Mouse (Mus musculus): ENCODE measurements around the gene Oasl1. TPM values are rescaled to one million over a fixed set of nuclear protein-coding genes. Genes with fewer than 3 reads are reported as not detected.
"Not testable (repeated sequence)": the region's sequence is repeated elsewhere in the genome, so short reads cannot be mapped to it uniquely, and the experiment has no call there.

Gene Oasl1
- polyA plus RNA-seq, 1 experiment from 2014 or later, result not detected

GRCm38 (mm10) chr5:114935838-114936237, 12.8 kb downstream of the Oasl1 start:
- DNase-seq (ENCODE audit: low spot score), result no peak
- H3K27ac ChIP-seq, result no peak overlapping the region
- H3K4me3 ChIP-seq, result no peak overlapping the region
- H3K4me1 ChIP-seq, result no peaks in the 10 kb centered on the region
- H3K27me3 ChIP-seq (ENCODE audit: insufficient read depth, poor library complexity, severe bottlenecking), result no peaks in the 10 kb centered on the region
- H3K36me3 ChIP-seq, result no peaks in the 10 kb centered on the region
- no peaks in the 10 kb centered on the region for H3K9me3 ChIP-seq
- 26% methylated on average over 3 of the region's 3 CpGs for WGBS

DNA sequence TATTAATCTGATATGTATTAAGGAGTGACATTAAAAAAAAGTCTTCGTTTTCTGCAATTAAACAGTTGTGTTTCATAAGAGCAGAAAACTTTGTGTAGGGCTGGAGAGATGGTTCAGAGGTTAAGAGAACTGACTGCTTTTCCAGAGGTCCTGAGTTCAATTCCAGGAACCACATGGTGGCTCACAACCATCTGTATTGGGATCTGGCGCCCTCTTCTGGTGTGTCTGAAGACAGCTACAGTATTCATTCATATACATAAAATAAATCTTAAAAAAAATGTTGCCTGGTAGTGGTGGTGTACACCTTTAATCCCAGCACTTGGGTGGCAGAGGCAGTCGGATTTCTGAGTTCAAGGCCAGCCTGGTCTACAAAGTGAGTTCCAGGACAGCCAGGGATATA, 18.1 kb downstream of the Oasl1 start:
- not testable (repeated sequence) for H3K27ac ChIP-seq; H3K4me1 ChIP-seq; H3K9me3 ChIP-seq; DNase-seq (ENCODE audit: low spot score); H3K27me3 ChIP-seq (ENCODE audit: insufficient read depth, poor library complexity, severe bottlenecking); H3K4me3 ChIP-seq
- 50% methylated on average over 3 of the region's 3 CpGs for WGBS
- H3K36me3 ChIP-seq, result peaks cover 14% of the 10 kb centered on the region

DNA sequence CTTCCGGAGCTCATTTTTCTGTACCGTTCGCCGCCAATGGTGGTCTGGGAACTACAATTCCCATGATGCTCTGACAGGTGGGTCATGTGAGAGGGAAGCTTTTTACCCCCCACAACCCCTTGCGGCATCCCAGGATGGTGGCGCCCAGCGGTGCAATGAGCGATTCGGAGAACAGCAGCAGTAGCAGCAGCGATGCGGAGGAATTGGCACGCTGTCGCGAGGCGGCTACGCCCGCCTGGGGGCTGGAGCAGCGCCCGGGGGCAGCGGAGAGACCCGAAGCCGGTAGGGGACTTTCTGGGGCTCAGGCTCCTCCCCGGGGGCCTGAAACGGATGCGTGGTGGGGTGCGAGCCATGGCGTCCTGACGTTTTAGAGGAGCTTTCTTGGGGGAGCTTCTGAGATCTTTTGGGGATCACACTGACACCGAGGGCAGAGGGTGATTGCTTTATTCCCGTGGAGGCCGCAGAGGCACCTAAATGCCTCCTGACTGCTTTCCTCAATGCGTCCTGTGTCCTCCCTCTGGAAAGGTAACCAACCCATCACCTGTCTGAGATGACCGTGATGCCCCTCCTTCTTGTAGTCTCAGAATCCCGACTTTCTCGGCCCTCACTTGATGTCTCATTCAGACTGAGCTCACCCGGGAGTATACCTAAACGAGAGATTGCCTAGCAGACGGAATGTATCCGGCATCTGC, 19.2 kb downstream of the Oasl1 start, which contains the start of gene 2210016L21Rik:
Gene 2210016L21Rik (plus strand): TSS at position 85 of the 692 bp plus-strand sequence.
- H3K27me3 ChIP-seq (ENCODE audit: insufficient read depth, poor library complexity, severe bottlenecking), result no peaks in the 10 kb centered on the region
- peak; percentile 97 for DNase-seq (ENCODE audit: low spot score)
- H3K27ac ChIP-seq, result peak within 1 kb of the TSS; percentile 97
- H3K4me3 ChIP-seq, result peak within 1 kb of the TSS; percentile 96
- peaks cover 8% of the 10 kb centered on the region; the same call in 1 of the 2 replicates for H3K4me1 ChIP-seq
- 2% methylated on average over 39 of the region's 39 CpGs for WGBS
- peaks cover 25% of the 10 kb centered on the region for H3K36me3 ChIP-seq
- H3K9me3 ChIP-seq, result no peaks in the 10 kb centered on the region

- H3K27me3 ChIP-seq (ENCODE audit: insufficient read depth, poor library complexity, severe bottlenecking), result no peaks in the 10 kb centered on the region
- H3K27ac ChIP-seq, result peak overlapping the region; percentile 97
- H3K9me3 ChIP-seq, result no peaks in the 10 kb centered on the region
- H3K4me1 ChIP-seq, result peaks cover 8% of the 10 kb centered on the region; the same call in 1 of the 2 replicates
- no peak for DNase-seq (ENCODE audit: low spot score)
- H3K36me3 ChIP-seq, result peaks cover 30% of the 10 kb centered on the region
- H3K4me3 ChIP-seq, result peak overlapping the region; percentile 96
- WGBS, result 49% methylated on average over 4 of the region's 4 CpGs
Observed at GRCm38 (mm10) chr5:114942766-114943130, 19.7 kb downstream of the Oasl1 start.

DNA sequence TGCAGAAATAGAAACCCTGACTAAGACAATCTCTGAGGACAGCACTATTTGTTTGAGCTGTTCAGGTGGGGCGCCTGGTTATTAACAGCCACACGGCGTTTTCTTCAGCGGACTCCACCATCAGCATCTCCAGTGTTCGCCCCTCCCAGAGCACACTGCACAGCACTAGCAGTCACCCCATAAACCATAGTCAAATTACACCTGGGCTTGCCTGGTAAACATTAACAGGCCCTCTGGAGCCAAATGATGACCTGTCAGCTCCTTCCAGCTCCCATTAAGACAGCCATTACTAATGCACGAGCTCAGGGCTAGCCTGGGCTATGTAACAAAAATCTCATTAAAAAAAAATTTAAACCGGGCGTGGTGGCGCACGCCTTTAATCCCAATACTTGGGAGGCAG, 22.0 kb downstream of the Oasl1 start:
- Histone ChIP-seq H3K27me3 (ENCODE audit: insufficient read depth, poor library complexity, severe bottlenecking) (no peaks in the 10 kb centered on the region), H3K36me3 (peaks cover 49% of the 10 kb centered on the region), H3K4me1 (peaks cover 11% of the 10 kb centered on the region; the same call in 1 of the 2 replicates), H3K9me3 (no peaks in the 10 kb centered on the region), H3K27ac (no peak overlapping the region), H3K4me3 (no peak overlapping the region)
- DNase-seq (ENCODE audit: low spot score), result no peak
- 93% methylated on average over 10 of the region's 10 CpGs for WGBS

- Histone ChIP-seq H3K9me3 (no peaks in the 10 kb centered on the region), H3K4me1 (peaks cover 13% of the 10 kb centered on the region), H3K27ac (no peak overlapping the region), H3K36me3 (peaks cover 46% of the 10 kb centered on the region), H3K27me3 (ENCODE audit: insufficient read depth, poor library complexity, severe bottlenecking) (no peaks in the 10 kb centered on the region), H3K4me3 (no peak overlapping the region)
- no peak for DNase-seq (ENCODE audit: low spot score)
- 73% methylated on average over 6 of the region's 6 CpGs for WGBS
Observed at GRCm38 (mm10) chr5:114948891-114949290, 25.9 kb downstream of the Oasl1 start.

DNA sequence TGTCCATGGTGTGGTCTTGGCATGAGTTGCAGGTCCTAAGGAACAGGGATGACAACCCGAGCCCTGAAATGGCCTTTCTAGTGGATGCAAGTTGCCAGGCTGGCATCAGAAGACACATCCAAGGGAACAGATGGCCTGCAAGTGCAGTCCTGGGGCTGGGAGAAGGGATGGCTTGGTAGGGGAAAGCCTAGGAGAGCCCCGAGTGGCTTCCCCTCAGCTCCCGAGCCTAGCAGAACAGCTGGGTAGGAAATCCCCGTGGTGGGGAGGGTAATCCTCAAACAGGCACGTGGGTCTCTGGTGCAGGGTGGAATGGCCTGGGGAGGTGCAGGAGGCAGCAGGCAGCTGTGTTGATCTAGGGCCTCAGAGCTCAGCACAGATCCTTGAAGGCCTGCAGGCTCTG, 26.3 kb downstream of the Oasl1 start:
- H3K4me3 ChIP-seq, result no peak overlapping the region
- H3K27ac ChIP-seq, result no peak overlapping the region
- no peaks in the 10 kb centered on the region for H3K9me3 ChIP-seq
- H3K27me3 ChIP-seq (ENCODE audit: insufficient read depth, poor library complexity, severe bottlenecking), result no peaks in the 10 kb centered on the region
- WGBS, result 71% methylated on average over 5 of the region's 5 CpGs
- no peak for DNase-seq (ENCODE audit: low spot score)
- H3K36me3 ChIP-seq, result peaks cover 43% of the 10 kb centered on the region
- H3K4me1 ChIP-seq, result peaks cover 13% of the 10 kb centered on the region

- H3K27ac ChIP-seq, result no peak overlapping the region
- H3K9me3 ChIP-seq, result no peaks in the 10 kb centered on the region
- no peaks in the 10 kb centered on the region for H3K27me3 ChIP-seq (ENCODE audit: insufficient read depth, poor library complexity, severe bottlenecking)
- 87% methylated on average over 9 of the region's 9 CpGs for WGBS
- no peak overlapping the region for H3K4me3 ChIP-seq
- peaks cover 43% of the 10 kb centered on the region for H3K36me3 ChIP-seq
- no peak for DNase-seq (ENCODE audit: low spot score)
- peaks cover 13% of the 10 kb centered on the region for H3K4me1 ChIP-seq
Observed at GRCm38 (mm10) chr5:114949812-114950211, 26.8 kb downstream of the Oasl1 start.

- Histone ChIP-seq H3K4me1 (peaks cover 13% of the 10 kb centered on the region), H3K27ac (no peak overlapping the region), H3K9me3 (no peaks in the 10 kb centered on the region), H3K4me3 (no peak overlapping the region), H3K36me3 (peaks cover 40% of the 10 kb centered on the region), H3K27me3 (ENCODE audit: insufficient read depth, poor library complexity, severe bottlenecking) (no peaks in the 10 kb centered on the region)
- 66% methylated on average over 12 of the region's 12 CpGs for WGBS
- no peak for DNase-seq (ENCODE audit: low spot score)
Observed at GRCm38 (mm10) chr5:114950669-114951068, 27.6 kb downstream of the Oasl1 start.

DNA sequence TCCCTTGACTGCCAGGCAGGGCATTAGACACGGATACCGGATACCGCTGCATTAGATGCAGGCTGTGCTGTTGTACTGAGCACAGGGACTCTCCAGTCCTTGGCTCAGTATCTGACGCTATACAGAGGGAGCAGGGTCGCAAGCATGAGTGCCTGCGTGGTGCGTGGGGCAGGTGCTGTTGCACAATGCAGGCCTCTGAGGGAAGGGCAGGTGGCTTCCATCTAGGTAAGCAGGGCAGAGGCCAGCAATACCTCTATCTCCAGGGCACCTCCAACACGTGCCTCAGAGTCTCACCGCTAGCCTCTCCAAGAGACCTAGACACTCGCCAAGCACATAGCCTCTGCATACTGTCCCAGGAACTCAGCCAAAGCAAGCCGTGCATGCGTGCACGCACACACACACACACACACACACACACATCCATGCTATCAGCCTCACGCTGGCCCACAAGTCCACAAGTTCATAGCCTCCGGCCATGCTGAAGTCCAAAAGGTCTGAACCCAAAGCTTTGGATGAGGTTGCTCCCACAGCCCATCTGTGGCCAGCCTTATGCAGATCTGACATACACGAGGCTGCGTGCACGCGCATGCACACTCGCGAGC, 28.3 kb downstream of the Oasl1 start:
- no peak for DNase-seq (ENCODE audit: low spot score)
- 83% methylated on average over 21 of the region's 21 CpGs for whole genome bisulfite sequencing
- no peaks in the 10 kb centered on the region for H3K9me3 ChIP-seq
- no peak overlapping the region for H3K4me3 ChIP-seq
- H3K27me3 ChIP-seq (ENCODE audit: insufficient read depth, poor library complexity, severe bottlenecking), result no peaks in the 10 kb centered on the region
- H3K4me1 ChIP-seq, result peaks cover 13% of the 10 kb centered on the region
- H3K27ac ChIP-seq, result no peak overlapping the region
- peaks cover 33% of the 10 kb centered on the region for H3K36me3 ChIP-seq

DNA sequence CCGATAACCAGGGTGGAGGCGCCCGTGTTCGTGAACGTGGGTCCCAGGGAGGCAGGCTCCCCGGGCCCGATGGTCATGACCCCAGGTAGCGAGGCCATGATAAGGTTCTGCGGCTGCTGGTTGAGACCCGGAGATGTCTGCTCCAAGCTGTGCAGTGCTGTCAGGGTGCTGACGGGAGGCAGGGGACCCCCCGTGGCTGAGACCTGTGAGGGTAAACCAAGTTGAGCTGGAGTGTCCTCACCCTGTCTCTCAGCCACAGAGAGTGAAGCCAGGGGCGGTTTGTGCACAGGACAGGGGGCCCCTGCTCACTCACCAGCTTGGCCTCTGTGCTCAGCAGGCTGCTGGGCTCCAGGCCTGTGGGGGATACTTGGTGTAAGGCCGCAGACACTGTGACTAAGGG, 30.3 kb downstream of the Oasl1 start:
- WGBS, result 75% methylated on average over 14 of the region's 14 CpGs
- no peaks in the 10 kb centered on the region for H3K9me3 ChIP-seq
- H3K36me3 ChIP-seq, result peaks cover 14% of the 10 kb centered on the region
- H3K27ac ChIP-seq, result no peak overlapping the region
- DNase-seq (ENCODE audit: low spot score), result no peak
- H3K27me3 ChIP-seq (ENCODE audit: insufficient read depth, poor library complexity, severe bottlenecking), result no peaks in the 10 kb centered on the region
- peaks cover 13% of the 10 kb centered on the region for H3K4me1 ChIP-seq
- no peak overlapping the region for H3K4me3 ChIP-seq

DNA sequence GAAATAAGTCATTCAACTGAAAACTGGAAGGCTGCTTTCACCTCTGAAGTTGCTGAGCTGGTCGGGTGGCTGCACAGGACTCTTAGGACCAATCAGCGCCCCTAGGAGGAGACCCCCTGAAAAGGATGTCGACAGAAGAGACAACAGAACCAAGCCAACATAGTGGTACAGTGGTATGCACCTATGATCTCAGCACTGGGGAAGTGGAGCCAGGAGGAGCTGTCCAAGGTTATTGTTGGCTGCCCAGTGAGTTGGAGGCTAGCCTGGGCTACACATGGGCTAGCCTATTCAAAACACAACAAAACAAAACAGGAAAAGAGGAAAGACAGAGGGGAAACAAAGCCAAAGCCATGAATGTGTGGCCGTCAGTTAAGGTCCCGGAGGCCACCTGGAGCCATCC, 35.0 kb downstream of the Oasl1 start:
- Histone ChIP-seq H3K27ac (no peak overlapping the region), H3K27me3 (ENCODE audit: insufficient read depth, poor library complexity, severe bottlenecking) (no peaks in the 10 kb centered on the region), H3K36me3 (no peaks in the 10 kb centered on the region), H3K9me3 (no peaks in the 10 kb centered on the region), H3K4me3 (no peak overlapping the region), H3K4me1 (peaks cover 4% of the 10 kb centered on the region; the same call in 1 of the 2 replicates)
- 82% methylated on average over 5 of the region's 5 CpGs for WGBS
- no peak for DNase-seq (ENCODE audit: low spot score)

GRCm38 (mm10) chr5:114961590-114962360, 38.7 kb downstream of the Oasl1 start:
- H3K9me3 ChIP-seq, result no peaks in the 10 kb centered on the region
- H3K27me3 ChIP-seq (ENCODE audit: insufficient read depth, poor library complexity, severe bottlenecking), result no peaks in the 10 kb centered on the region; the same call in 1 of the 2 replicates
- H3K4me1 ChIP-seq, result peaks cover 22% of the 10 kb centered on the region
- no peak overlapping the region for H3K4me3 ChIP-seq
- no peak overlapping the region for H3K27ac ChIP-seq
- DNase-seq (ENCODE audit: low spot score), result no peak
- no peaks in the 10 kb centered on the region for H3K36me3 ChIP-seq
- 57% methylated on average over 4 of the region's 4 CpGs for WGBS

All from heart, embryonic 10.5 days (tissue).